Mouse (Mus musculus): ENCODE measurements around the gene Dixdc1.
A peak's percentile ranks its signal among the peaks of the same experiment; 100 is the strongest.

Gene Dixdc1

DNA sequence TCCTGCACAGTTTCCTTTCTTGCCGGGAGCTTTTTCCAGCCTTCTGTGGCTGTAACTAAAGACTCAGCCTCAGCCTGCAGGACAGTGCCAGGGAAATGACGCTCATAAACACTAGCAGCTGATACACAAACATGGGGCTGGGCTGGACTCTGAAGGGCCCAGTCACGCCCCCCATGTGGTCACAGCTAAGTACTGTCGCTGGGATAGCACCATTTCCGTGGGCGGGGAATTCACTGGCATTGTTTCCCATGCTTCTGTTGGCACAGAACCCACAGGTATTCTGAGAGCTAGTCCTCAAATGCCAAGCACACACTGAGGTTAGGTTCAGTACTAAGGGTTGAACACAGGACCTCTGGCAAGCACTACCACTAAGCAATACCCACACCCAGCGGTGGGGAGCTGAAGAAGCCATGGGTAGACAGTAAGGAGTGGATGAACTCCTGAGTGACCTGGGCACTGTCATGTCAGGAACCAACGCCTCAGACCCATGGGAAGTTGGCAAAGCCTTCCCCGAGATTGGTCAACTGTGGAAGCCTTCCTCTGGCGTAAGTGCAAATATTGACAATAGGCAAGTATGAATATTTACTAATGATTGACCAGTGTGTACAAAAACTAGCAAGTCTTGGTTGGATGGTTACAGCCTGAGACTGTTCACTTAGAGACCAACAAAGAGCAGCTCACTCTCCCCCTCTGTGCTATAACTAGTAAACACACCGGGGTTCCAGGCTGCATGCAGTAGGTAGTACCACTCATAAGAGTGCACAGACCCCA is 38.2 kb downstream of the Dixdc1 start:
- DNase-seq (ENCODE audit: low read depth, low spot score), result peak; percentile 70

DNA sequence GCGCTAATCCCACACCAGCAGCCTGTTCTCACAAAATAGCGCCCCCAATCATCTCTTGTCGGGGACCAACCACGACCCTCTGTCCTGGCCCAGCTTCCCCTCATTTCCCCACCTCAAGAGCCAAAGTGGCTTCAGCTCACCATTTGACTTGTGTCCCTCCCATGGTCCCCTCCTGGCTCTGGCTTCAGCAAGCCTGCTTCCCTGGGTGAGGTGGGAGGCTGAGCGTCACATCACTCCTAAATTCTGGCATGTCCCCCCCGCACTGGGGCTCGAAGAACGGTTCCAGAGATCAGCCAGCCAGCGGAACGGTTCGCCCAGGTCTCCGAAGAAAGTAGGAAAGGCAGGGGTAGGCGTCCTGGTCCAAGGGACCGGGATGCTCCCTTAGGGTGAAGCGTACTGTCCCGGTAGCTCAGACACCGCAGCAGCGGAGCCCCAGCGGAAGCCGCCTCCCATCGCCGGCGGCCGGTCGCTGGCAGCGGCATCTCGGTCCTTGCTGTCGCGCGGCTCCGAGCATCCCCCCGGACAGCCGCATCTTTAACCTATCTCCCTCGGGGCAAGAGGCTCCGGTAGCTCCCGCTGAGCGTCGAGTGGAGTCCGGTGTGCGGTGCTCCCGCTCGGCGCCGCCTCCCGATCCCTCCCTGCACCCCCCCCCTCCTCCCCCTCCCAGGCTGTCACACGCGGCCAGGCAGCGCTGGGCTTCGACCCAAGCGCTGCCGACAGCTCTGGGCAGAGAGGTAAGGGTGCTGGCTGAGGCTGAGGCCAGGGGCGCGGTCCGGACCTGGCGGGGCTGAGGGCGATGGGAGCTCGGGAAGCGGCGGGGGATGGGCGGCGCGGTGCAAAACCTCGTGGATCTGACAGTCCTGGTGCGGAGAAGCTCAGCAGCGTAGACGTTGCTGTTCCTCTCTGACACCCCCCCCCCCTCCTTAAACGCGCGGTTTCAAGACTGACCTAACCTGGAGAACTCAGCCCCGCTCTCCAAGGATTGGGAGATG is 40.6 kb downstream of the Dixdc1 start:
- DNase-seq (ENCODE audit: low read depth, low spot score), result peak; percentile 19

DNA sequence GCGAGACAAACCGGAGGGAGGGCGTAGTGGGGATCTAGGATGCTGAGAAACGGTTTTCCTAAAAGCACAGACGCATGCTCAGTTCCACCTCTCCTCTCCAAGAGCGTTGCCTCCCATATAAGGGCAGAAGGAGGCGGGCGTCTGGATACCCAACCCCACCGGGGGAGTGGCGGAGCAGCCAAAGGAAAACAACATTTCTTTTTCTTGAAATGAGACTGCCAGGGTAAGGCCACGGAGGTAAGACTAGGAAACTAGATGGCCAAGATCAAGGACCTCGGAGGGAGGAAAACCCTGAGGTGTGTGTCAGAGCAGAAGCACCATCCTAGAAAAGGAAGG is 41.6 kb downstream of the Dixdc1 start:
- DNase-seq (ENCODE audit: low read depth, low spot score), result peak; percentile 71

DNA sequence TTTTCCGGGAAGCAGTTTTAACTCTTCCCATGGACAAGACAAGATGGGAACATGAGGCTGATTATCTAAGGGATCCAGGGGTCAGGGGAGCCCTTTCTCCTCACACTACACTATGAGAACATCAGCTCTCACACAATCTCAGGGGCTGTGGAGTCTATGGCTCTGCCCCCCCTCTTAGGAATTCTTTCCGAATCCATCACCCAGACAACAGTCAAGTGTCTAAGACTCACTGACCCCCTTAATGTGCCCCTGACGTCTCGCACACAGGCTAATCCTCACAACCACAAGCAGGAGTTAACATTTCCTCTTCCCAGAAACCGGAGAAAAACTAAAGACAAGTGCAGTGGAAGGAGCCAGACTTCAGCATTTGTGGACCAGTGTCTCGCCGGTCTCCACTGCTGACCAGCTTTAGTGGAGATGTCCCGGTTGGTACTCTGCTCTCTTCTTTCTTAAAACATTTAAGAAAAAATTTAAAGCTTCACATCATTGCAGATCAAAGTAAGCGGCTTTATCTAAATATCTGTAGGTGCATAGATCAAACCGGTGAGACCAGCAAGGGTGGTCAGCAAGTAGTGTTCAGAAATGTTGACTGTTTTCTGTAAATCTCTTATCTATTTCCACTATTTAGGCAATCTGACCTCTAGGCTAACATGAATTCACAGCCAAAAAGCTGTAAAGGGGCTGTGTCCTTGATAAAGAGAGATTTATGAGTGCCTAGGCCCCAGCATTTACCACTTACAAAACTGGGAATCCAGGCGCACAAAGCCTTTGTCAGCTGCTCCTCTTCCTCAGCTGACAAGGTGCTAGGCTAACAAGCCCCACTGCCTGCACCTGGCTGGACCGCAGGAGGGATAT is 42.2 kb downstream of the Dixdc1 start:
- DNase-seq (ENCODE audit: low read depth, low spot score), result no peak

DNA sequence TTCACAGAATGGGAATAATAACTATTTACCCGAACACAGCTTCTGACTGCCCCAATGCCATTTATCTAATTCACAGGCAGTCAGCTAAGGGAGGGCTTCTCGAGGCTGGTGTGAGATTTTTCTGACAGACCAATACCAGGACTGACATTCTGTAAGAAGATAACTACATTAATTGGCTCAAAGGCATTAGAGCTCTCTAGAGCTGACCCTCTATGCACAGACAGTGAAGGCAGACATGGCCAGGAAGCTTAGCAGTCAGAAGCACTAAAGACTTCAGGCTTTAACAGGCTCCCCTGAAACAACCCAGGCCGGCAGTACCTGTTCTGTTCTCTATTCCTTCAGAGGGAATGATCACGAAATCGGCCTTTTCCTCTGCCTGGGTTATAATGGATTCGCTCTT is 44.2 kb downstream of the Dixdc1 start:
- DNase-seq (ENCODE audit: low read depth, low spot score), result no peak

GRCm38 (mm10) chr9:50693631-50694030 is 45.7 kb downstream of the Dixdc1 start:
- DNase-seq (ENCODE audit: low read depth, low spot score), result peak; percentile 24

DNA sequence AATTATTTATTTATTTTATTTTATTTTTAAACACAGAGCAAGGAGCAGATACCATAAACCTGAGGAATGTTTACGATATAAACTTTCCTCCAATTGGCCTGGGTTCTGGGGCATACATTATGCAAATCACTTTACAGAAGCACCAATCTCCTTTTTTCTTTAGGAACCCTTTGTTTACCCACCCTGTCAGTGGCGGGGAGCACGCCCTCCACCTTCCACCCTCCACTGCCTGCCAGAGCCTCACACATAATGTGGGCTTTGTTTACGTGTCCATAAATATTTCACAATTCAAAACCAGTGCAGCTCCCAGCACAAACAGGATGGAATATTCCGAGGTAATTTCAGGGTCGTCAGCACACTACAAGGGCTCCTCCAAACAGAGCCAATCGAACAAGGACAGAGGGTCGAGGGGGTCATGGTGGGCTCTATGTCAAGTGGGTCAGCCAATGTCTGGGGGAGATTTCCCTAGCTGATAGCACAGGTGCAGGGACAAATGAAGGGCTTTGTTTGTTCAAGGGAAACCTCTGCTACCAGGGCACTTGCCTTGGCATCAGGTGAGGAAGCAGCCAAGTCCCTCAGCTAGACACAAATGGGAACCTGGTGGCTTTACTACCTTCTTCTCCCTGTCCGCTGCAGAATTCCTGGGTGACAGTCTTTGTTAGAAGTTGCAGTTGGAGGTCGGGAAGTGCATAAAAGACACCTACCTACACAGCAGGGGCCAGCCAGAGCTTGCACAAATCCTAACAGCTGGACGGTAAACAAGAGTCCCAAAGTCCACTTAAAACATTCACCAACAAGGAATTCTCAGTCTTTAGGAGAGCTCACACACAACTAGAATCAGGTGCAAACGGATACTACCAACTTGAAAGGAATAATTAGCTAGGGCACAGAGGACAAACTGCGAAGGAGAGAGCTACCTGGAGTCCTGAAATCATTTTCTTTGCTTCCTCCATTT is 46.4 kb downstream of the Dixdc1 start:
- no peak for DNase-seq (ENCODE audit: low read depth, low spot score)

GRCm38 (mm10) chr9:50686866-50687652 is 52.3 kb downstream of the Dixdc1 start:
- DNase-seq (ENCODE audit: low read depth, low spot score), result no peak

- no peak for DNase-seq (ENCODE audit: low read depth, low spot score)
Observed at GRCm38 (mm10) chr9:50681727-50682126, 57.6 kb downstream of the Dixdc1 start.

- no peak for DNase-seq (ENCODE audit: low read depth, low spot score)
Observed at GRCm38 (mm10) chr9:50679406-50679805, 59.9 kb downstream of the Dixdc1 start.

GRCm38 (mm10) chr9:50674771-50675170 is 64.5 kb downstream of the Dixdc1 start:
- DNase-seq (ENCODE audit: low read depth, low spot score), result no peak

DNA sequence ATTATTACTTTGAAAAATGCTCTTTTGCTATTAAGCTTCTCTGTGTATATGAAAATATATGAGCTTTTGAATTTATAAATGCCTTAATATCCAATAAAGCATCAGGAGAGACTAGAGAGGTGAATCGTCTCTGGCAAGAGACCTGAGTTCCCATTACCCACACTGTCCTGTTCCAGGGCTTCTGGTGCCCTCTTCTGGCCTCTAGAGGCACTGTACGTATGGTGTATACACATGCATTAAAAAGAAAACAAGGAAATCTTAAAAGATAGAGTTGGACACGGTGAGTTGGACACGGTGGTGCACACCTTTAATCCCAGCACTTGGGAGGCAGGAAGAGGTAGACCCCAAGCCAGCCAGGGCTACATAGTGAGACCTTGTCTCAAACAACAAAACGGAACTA is 68.6 kb downstream of the Dixdc1 start:
- peak; percentile 24 for DNase-seq (ENCODE audit: low read depth, low spot score)

- DNase-seq (ENCODE audit: low read depth, low spot score), result no peak
Observed at GRCm38 (mm10) chr9:50667579-50668498, 71.5 kb downstream of the Dixdc1 start.

GRCm38 (mm10) chr9:50666442-50666841 is 72.9 kb downstream of the Dixdc1 start:
- DNase-seq (ENCODE audit: low read depth, low spot score), result no peak

DNA sequence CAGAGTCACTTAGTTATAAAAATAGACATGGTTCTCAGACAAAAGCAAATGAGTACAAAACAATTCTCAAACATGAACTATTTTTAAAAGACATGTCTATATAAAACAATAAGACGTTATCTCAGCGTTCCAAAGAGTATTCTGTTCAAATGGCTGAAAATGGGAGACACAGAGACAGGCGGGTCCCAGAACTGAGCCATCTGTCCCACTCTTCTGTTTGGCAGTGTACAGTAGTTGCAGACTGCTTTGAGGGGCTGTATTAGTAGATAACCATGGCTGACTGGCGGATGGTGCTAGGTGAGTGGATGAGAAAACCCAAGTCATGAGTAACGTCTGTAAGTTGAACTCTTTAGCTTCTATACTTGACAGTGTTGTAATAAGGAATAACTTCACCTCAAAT is 74.5 kb downstream of the Dixdc1 start:
- no peak for DNase-seq (ENCODE audit: low read depth, low spot score)

DNA sequence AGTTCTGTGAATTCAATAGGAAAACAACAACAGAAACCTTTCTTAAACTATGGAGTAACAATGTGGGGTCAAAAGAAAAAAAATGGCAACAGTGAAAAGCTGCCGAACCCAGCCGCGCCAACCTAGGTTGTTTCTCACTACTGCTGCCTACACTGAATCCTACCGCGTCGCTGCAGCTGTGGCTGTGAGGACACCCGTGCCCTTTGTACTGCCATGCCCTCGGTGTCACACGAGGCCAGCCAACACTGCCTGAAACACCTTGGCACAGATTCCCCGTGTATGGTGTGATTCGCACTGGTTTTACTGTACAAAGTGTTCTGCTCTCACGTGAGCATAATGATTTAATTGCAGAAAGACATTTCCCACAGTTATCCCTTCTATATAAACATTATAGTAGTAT is 78.9 kb downstream of the Dixdc1 start:
- DNase-seq (ENCODE audit: low read depth, low spot score), result peak; percentile 42

- peak; percentile 93 for DNase-seq (ENCODE audit: low read depth, low spot score)
Observed at GRCm38 (mm10) chr9:50659392-50660217, 79.7 kb downstream of the Dixdc1 start, which contains the start of gene Dlat. Gene Dlat (minus strand): TSS chr9:50659780.

- DNase-seq (ENCODE audit: low read depth, low spot score), result peak; percentile 13
Observed at GRCm38 (mm10) chr9:50658941-50659388, 80.4 kb downstream of the Dixdc1 start.

Measured in skeletal muscle tissue, adult 2 months (tissue).